Mouse (Mus musculus) lung, adult 2 months (tissue): ENCODE results near the gene Gm42372. TPM values are rescaled to one million over a fixed set of nuclear protein-coding genes. Genes with fewer than 3 reads are reported as not detected.
A peak's percentile ranks its signal among the peaks of the same experiment; 100 is the strongest.
"Not testable (repeated sequence)": the region's sequence is repeated elsewhere in the genome, so short reads cannot be mapped to it uniquely, and the experiment has no call there.

ENCODE experiments used
- DNase-seq: peaks from one replicate; pipeline ENCODE4 v3.0.0; 2022
- H3K4me1 ChIP-seq: fragments of 200-500 bp; 2 replicates; pipeline ENCODE4 v1.6.1; 2011; ENCODE audit warnings: low read length; ENCODE audit not compliant: control insufficient read depth, insufficient read depth
- H3K4me3 ChIP-seq: fragments of 200-500 bp; replicated peaks from 2 replicates; pipeline ENCODE3; 2011; ENCODE audit warnings: low read depth, mild to moderate bottlenecking, control low read depth, low read length; ENCODE audit errors: extremely low read depth
- CTCF ChIP-seq: fragments of 200-500 bp; IDR thresholded peaks from 2 replicates; pipeline ENCODE4 v1.5.1; 2011; ENCODE audit warnings: mild to moderate bottlenecking, low read length, control low read depth; ENCODE audit not compliant: insufficient read depth
- POLR2A ChIP-seq: fragments of 200-500 bp; IDR thresholded peaks from 2 replicates; pipeline ENCODE4 v1.6.1; 2011; ENCODE audit warnings: low read depth, mild to moderate bottlenecking, control low read depth, low read length, borderline replicate concordance; ENCODE audit errors: extremely low read depth
- WGBS: fragments of 180-500 bp; shearing (Covaris S2); methylation state at CpG from one replicate; pipeline ENCODE4 v1.1.7; 2018; 5-methylcytosine and 5-hydroxymethylcytosine counted together
- polyA plus RNA-seq: library from polyadenylated mRNA; depleted of rRNA; stranded (reverse); fragments of >200 nt; gene quantifications from 2 replicates; pipeline ENCODE4 v1.2.3, GENCODE M21; 2012

The Gm42372 gene
- polyA plus RNA-seq, 1 experiment, result 0.04 TPM

DNA sequence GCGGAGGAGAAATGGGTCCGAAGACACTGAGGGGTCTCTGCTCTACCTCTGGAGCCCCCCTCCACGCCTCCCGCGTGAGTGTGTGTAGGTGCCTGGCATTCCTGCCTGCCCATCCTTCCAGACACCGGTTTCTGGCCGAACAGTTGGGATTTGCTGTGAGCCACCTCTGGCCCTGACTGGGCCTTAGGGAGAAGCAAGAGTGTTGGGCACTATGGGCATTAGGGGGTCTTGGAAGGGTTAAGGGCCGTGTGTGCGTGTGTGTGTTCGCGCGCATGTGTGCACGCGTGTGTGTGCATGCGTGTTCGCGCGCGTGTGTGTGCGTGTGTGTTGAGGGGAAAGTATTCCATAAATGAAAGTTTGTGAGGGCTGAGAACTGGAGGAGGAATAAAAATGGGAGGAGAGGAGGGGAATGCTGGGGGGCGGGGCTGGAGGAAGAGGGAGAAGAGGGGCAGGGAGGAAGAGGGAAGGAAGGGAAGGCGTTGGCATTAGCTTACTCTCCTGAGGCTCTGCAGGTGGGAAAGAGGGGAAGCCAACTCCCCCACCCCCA lies 35.5 kb upstream of the Gm42372 start:
- DNase-seq, result no peak
- no peak for TF ChIP-seq POLR2A
- TF ChIP-seq CTCF, result no peak
- 30% methylated on average over 20 of the region's 22 CpGs for WGBS
- Histone ChIP-seq H3K4me3 (peak overlapping the region; percentile 28), H3K4me1 (peaks cover 8% of the 10 kb centered on the region)

DNA sequence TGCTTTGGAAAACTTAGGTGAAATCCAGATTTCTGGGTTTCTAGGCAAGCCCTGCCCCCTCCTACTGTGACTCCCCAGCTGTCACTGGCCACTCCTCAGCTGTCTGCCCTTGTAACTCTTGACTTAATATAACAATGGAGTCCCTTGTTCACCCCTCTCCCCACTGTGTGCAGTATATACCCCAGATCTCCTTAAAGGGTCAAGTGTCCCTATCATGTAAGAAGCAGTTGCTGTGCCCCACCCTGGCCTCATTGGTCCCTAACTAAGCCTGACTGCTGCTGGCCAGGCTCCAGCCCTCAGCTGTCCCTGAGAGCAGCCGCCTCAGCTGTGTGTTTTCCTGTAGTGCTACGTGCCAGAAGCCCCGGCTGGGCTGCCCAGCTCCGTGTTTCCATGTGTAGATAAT lies 34.9 kb upstream of the Gm42372 start:
- 6% methylated on average over 4 of the region's 4 CpGs for WGBS
- Histone ChIP-seq H3K4me1 (peaks cover 8% of the 10 kb centered on the region), H3K4me3 (no peak overlapping the region)
- TF ChIP-seq POLR2A (no peak), CTCF (no peak)
- no peak for DNase-seq

- H3K4me1 ChIP-seq, result peaks cover 8% of the 10 kb centered on the region
- TF ChIP-seq POLR2A, result no peak
- no peak for TF ChIP-seq CTCF
- WGBS, result 66% methylated on average over 8 of the region's 8 CpGs
- DNase-seq, result no peak
- no peak overlapping the region for H3K4me3 ChIP-seq
Observed at GRCm38 (mm10) chr7:16948923-16949458, 33.9 kb upstream of the Gm42372 start.

DNA sequence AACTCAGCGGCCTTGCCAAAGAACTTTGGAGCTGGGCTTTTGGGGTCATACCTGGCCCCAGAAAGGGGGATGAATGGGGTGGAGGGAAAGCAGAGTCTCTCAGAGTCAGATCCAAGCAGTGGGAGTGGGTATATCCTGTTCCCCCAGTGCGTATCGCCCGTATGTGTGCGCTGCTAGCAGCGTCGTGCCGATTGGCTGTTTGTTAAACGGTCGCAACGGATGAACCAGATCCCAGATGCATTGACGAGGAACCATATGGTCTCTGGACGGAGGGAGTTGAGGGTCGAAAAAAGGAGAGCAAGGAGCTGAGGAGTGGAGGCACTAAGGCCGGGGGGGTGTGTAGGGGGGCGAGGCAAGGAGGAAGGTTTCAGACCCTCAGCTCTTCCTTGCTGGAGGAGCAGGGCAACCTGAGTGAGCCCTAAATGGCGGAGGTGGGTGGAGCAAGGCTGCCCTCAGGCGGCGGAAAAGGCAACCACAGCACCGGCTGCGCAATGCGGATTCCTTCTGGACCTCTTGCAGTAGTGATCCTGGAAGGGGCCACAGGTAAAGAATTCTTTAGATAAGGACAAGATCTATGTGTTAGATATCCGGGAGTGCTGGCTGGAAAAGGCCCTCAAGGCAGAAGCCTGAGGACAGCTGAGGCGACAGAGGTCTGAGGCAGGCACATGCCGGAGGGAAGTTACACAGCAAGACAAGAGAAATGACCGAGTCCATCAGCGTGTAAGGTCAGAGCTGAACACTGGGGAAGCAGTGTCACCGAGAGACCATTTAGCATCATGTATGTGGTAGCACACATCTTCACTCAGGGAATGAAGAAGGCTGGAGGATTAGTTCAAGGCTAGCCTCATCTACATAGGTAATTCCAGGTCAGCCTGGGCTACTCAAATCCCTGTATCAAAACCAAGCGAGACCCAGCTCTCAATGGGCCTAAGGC lies 32.7 kb upstream of the Gm42372 start:
- TF ChIP-seq POLR2A (no peak), CTCF (peak; percentile 87)
- no peak overlapping the region for H3K4me3 ChIP-seq
- peaks cover 2% of the 10 kb centered on the region; the same call in 1 of the 2 replicates for H3K4me1 ChIP-seq
- 10% methylated on average over 29 of the region's 29 CpGs for WGBS
- DNase-seq, result peak; percentile 69

DNA sequence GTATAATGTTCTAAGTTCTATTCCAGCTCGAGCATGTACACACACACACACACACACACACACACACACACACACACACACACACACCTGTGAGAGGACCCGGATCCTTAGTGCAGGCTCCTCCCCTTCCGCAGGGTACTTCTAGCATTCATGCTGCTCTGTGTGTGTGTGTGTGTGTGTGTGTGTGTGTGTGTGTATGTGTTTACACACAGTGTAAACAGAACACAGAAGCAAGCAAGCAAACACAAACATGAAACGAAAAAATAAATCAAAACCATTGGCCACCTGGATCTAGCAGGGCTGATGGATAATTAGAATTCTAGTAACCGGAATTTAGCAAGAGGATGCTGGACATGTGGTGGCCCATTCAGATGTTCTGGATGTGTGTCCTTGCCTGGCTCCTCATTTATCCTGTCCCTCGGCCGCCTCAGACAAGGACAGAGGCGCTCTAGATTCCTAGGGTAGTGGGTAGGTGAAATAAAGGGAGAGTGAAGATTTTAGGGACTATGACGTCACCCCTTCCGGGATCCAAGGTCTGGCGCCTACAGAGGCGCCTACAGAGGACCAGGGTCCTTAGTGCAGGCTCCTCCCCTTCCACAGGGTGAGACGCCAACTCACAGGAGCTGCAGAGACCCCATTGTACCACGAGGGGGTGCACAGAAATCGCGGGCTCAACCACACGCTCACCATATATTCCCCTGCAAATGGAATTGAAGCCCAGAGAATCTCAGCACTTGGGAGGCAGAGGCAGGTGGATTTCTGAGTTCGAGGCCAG lies 31.8 kb upstream of the Gm42372 start:
- Histone ChIP-seq H3K4me3 (no peak overlapping the region), H3K4me1 (peaks cover 2% of the 10 kb centered on the region; the same call in 1 of the 2 replicates)
- peak; percentile 54 for DNase-seq
- TF ChIP-seq POLR2A (no peak), CTCF (peak; percentile 84)
- 19% methylated on average over 18 of the region's 18 CpGs for WGBS

- 61% methylated on average over 2 of the region's 2 CpGs for WGBS
- H3K4me3 ChIP-seq, DNase-seq, H3K4me1 ChIP-seq: not testable (repeated sequence)
Observed at GRCm38 (mm10) chr7:16953776-16954175, 29.1 kb upstream of the Gm42372 start.

- TF ChIP-seq POLR2A (no peak), CTCF (no peak)
- H3K4me3 ChIP-seq, result no peak overlapping the region
- WGBS, result 64% methylated on average over 4 of the region's 4 CpGs
Observed at GRCm38 (mm10) chr7:16955712-16956111, 27.2 kb upstream of the Gm42372 start.

DNA sequence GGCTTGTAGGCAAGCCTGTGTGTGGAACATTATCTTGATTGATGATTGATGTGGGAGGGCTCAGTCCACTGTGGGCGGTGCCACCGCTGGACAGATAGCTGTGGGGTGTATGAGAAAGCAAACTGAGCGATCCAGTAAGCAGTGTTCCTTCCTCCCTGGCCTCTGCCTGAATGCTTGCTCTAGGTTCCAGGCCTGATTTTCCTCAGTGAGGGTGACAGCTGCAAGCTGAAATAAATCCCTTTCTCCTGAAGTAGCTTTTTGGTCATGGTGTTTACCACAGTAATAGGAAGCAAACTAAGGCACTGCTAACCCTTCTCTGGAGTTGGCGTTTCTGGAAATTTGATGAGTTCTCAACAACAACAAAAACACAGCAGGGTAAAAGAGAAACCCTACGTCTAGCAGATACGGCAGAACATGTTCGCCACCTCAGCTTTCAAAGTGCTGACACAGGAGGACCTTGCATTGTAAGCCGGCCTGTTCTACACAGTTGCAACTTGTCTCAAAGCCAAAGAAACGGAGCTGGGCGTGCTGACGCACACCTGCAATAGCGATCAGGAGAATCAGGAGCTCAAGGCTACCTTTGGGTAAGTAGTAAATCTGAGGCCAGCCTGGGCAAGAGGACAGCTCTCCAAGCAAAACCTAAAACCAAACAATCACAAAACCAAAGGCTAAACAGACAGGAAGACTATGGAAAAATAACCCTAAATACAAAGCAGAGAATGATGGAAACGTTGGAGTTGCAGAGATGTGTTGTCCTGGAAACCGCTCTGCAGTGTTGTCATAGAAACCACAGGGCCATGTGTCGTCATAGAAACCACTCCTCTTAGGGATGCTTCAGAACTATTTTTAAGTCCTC lies 26.2 kb upstream of the Gm42372 start:
- WGBS, result 73% methylated on average over 15 of the region's 15 CpGs
- Histone ChIP-seq H3K4me1 (no peaks in the 10 kb centered on the region), H3K4me3 (no peak overlapping the region)
- DNase-seq, result no peak
- no peak for TF ChIP-seq POLR2A
- TF ChIP-seq CTCF, result no peak

More at GRCm38 (mm10) chr7:16955712-16956111, 27.2 kb upstream of the Gm42372 start:
- no peaks in the 10 kb centered on the region for H3K4me1 ChIP-seq
- no peak for DNase-seq

- Histone ChIP-seq H3K4me3 (no peak within 1 kb of the TSS), H3K4me1 (no peaks in the 10 kb centered on the region)
- 29% methylated on average over 17 of the region's 17 CpGs for WGBS
- no peak for DNase-seq
- TF ChIP-seq POLR2A (no peak), CTCF (no peak)
Observed at GRCm38 (mm10) chr7:16959539-16960187, 23.2 kb upstream of the Gm42372 start, which contains the start of gene Pnmal1. TSS of gene Pnmal1 (plus strand) at chr7:16959679.
